Mouse (Mus musculus) heart, postnatal 4 days (tissue): ENCODE data around the gene Dapl1. TPM values are rescaled to one million over a fixed set of nuclear protein-coding genes. Genes with fewer than 3 reads are reported as not detected.

ENCODE experiments used
- DNase-seq: peaks from one replicate; pipeline ENCODE4 v3.0.0; 2021
- total RNA-seq, 2 experiments: library from RNA; stranded (reverse); gene quantifications; 2 replicates each; pipeline ENCODE4 v1.2.3; 2021

Gene Dapl1
- not detected for total RNA-seq

- peak; percentile 36 for DNase-seq
Measured at GRCm38 (mm10) chr2:59484438-59484837, at the start of gene Dapl1. Gene Dapl1, plus strand, starts transcription at chr2:59484653.

DNA sequence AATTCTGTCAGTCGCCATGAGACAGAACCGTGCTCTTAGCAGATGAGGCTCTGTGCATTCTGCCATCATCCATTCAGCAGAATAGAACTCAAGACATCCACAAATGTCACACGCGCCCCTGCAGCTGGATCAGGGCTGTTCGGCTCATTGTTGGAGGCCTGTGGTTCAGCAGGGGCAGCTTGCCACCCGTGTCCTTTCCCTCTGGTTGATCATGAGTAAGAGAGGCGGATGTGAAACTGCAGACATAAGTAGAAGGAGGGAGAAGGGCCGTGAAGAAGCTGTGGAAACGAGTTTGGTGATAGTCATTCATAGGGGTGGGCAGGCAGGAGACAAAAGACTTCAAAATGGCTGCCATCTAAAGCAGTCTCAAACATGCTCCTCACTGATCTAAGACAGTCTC lies 49.6 kb upstream of the Dapl1 start:
- DNase-seq: no peak

DNA sequence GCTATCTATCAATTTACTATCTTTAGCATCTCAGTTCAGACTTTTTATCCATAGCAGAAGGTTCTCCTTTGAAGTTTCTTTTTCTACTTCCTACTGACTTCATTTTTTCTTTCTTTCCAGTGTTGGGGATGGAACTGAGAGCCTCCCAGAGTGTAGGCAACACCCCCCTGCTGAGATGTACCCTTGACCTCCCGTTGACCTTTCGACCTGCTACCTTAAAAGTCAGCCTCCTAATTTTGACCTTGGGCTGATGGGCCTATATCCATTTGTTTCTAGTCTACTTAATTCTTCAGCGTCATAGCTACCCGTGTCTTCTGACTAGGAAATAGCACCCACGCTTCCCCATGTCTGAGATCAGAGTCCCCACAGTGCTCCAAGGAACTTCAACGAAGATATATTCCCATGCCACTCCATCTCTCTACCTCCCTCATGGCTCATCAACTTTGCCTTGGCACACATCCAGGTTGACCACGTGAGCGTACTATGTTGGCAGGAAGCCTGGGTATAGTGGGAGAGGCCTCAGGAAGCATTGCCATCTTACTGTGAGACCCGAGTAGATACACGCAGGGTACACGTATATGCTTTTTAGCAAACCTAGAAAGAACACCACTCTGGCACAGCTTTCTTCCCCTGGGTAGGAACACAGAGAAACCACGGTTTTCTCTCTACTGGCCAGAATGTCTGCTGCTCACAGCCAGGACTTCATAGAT lies 46.6 kb upstream of the Dapl1 start:
- peak; percentile 89 for DNase-seq

DNA sequence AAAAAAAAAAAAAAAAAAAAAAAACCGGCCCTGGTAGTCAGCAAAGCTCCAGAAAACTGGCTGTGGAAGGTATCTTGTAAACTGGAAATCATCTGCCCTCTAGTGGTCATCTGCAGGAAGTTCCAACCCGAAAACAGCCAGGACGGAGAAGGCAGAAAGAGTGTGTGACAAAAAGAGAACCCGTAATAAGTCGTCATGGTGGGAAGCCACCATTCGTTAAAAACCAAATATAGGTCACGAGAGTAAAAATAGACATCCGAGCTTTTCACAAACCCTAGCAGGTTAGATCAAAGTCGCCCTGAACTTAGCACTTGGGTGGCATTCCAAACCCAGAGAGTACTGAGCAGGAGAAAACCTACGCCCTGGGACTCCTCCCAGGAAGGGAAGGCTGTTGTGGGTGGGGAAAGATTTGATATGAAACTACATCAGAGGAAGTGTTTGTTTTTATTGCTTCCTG lies 45.9 kb upstream of the Dapl1 start:
- peak; percentile 71 for DNase-seq

DNA sequence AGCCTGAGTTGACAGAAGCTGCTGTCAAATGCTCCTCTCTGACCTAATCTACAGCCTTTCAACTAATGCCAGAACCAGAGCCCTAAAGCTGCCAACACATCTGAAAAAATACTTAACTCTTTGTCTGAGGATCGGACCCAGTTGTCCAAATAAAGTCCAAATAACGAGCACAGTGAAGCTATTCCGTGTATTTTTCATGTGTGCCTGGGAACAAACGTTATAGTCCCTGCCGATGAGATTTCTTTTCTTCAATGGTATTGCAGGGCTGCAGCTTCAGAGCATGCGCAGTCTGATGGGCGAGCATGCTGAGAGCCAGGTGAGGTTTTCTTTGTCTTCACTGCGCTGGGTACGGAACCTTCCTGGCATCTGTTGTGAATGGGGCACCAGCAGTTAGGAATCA lies 44.6 kb upstream of the Dapl1 start:
- DNase-seq: no peak

DNA sequence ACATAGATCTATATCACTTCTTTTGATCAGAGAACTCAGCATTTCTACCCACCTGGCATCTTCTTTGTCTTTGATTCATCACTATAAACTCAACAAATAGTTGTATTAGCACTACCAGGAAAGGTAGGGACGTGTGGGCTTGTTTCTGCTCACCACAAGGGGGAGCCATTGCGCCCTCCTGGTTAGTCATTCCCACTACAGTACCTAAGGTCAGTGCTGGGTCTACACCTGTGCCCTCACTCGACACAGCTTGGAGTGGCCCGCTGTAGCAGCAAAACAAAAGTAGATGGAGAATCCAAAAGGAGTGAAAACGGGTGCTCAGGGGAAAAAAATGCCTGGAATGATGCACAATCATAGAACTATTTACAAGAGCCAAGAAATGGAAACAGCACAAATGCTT lies 44.0 kb upstream of the Dapl1 start:
- peak; percentile 74 for DNase-seq

- no peak for DNase-seq
Measured at GRCm38 (mm10) chr2:59441681-59442080, 42.8 kb upstream of the Dapl1 start.

- DNase-seq: no peak
Measured at GRCm38 (mm10) chr2:59446671-59447070, 37.8 kb upstream of the Dapl1 start.

- DNase-seq: no peak
Measured at GRCm38 (mm10) chr2:59447712-59448111, 36.7 kb upstream of the Dapl1 start.

DNA sequence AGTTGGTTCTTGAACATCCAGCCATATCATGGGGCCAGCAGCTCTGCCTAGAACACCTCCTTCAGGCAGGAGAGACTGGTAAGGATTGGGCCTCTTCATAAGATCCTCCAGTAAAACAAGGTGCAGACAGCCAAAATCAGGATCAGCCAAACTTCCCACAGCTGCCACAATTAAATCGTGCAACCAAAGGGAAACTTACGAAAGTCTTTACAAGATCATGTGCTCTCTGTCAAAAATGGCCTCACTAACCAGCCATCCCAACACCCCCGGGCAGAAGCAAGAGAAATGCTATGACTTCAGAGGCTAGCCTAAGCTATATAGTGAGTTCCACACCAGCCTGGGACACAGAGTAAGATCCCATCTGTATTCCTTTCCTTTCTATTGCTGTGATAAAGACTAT lies 35.9 kb upstream of the Dapl1 start:
- no peak for DNase-seq

DNA sequence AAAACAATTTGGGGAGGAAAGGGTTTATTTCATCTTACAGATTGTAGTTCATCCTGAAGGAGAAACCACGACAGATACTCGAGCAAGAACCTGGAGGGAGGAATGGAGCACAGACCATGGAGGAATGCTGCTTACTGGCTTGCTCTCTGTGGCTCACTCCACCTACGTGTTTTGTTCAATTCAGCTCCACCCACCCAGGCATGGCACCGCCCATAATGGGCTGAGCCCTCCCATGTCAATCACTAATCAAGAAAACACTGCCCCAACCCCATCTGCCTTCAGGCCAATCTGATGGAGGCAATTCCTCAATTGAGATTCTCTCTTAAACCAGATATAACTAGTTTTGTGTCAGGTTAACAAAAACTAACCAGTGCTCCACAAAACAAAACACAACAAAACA lies 35.5 kb upstream of the Dapl1 start:
- DNase-seq: no peak

DNA sequence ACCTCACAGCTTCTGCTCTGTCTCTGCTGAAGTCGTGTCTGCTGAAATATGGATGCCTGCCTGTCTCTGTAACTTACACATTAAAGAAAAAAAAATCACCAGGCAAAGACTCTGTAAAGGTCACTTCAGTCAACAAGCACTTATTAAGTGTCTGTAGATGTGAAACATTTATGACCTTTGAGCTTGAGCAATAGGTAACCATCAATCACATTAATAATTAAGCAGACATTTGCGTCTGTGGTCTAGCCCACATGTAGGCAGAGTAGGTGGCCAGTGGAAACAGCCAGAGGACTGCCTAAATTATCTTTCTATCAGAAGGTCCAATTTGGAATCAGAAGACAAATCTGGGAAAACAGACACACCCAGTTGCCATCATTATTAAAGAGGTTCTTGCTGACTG lies 32.8 kb upstream of the Dapl1 start:
- no peak for DNase-seq

DNA sequence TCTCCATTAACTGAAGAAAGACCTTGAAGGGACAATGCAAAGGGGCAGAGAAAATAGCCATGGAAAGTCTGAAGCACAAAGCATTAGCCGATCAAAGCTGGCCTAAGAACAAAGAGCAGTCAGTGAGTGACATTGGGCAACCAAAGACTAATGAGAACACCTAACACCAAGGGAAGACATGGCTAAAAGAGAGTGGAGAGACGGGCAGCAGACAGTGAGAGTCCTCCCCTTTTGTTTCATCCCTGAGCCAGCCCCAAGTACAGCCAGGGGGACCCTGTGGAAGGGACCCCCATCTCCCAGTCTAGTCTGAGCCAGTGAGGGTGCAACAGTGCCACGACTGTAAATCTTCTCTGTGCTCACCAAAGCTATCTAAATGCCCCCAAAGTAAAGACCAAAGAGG lies 32.4 kb upstream of the Dapl1 start:
- DNase-seq: no peak

DNA sequence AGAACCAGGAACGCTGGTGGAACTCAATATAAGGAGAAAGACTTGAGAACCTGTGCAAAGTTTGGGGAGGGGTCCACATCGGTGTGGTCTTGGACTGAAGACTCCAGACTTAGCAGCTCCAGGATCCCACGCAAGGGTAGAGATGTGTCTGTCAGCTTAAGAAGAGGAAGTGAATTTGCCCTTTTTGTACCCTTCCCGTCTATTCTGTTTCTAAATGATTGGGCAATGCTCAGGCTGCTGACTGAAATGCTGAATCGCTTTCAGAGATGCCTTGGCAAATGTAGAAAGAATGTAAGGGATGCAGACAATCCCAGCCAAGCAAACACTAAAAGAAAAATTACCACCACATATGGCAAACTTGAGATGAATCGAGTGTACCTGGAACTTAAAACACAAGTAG lies 22.4 kb upstream of the Dapl1 start:
- no peak for DNase-seq

DNA sequence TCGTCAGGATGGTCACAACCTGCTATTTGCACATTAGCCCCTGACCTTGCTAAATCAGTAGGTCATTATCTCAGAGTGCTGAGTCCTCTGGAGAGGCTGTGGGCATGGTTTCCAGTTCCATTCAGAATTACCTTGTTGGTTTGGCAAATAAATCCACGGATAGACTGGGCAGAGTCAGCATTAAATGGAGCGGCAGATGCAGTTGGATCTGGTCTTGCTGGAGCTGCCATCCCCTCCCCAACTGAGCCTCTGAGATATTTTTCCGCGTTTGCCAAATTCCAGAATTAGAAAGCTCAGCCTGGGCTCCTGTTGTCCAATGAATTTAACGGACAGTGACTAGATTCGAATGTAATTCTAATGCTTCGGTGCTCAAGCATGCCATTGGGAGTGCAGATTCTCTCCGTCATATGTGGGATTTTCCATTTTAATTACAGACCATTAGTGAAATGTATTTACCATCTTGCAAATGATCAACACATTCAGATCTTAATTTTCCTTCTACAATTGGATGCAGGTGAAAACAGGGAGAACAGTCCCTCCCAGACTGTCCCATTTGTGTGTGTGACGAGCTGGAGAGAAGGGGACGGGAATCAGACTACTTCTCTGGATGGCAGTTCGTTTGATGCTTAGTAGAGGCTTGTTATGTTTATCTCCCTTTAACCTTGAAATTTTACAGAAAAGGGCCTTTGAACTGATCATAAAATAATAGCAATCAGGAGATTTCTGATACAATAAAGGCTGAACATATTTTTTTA lies 20.8 kb upstream of the Dapl1 start:
- DNase-seq: no peak

DNA sequence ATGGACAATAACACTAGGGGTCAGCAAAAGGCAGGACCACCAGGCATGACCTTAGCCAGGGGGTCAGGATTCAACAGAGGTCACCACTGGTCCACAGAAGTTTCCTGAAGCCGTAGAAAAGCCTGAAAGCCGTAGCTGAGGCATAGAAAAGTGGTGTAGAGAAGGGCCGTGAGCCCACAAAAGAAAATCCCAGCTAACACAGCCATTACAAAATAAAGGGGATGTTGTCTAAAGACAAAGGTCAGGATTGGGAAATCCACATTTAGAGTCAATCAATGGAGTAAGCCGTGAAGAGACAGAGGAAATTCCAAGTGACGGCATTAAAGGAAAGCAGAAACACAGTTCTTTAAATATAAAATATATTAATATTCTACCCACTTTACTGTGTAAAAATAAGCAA lies 18.8 kb upstream of the Dapl1 start:
- no peak for DNase-seq

DNA sequence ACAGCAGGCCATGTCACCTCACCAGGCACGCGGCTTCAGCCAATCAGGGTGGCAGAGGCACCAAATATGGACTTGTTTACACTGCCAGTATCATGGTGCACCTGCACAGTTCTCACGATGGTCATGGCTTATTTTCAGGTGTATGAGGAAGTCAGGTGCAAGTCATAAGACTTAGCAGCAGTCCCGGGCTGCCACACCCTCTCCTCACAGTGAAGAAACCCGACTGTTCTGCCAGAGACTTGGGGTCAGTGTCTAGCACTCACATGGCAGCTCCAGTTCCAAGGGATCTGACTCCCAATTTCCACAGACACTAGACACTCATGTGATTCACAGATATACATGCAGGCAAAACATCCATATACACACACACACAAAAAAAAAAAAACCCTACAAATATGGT lies 18.1 kb upstream of the Dapl1 start:
- DNase-seq: no peak

DNA sequence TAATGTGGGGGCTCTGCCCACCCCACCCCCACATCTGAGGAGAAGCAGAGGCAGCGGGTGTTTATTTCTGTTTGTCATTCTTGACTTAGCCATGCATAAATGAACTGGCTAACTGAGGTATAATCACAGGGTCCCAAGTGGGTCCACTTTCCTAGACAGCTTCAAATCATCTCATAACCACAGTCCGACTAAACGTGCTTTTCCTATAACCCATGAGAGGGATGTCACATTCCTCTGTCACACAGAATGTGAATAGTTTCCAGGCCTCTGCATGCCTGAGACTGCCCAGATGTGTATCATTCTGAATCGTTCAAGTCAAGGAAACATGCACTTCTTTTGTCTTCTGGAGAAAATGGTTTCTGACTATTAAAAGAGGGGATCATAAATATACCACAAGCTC lies 17.4 kb upstream of the Dapl1 start:
- DNase-seq: no peak

GRCm38 (mm10) chr2:59467976-59468375 lies 16.5 kb upstream of the Dapl1 start:
- DNase-seq: no peak

GRCm38 (mm10) chr2:59469590-59470245 lies 14.7 kb upstream of the Dapl1 start:
- no peak for DNase-seq

DNA sequence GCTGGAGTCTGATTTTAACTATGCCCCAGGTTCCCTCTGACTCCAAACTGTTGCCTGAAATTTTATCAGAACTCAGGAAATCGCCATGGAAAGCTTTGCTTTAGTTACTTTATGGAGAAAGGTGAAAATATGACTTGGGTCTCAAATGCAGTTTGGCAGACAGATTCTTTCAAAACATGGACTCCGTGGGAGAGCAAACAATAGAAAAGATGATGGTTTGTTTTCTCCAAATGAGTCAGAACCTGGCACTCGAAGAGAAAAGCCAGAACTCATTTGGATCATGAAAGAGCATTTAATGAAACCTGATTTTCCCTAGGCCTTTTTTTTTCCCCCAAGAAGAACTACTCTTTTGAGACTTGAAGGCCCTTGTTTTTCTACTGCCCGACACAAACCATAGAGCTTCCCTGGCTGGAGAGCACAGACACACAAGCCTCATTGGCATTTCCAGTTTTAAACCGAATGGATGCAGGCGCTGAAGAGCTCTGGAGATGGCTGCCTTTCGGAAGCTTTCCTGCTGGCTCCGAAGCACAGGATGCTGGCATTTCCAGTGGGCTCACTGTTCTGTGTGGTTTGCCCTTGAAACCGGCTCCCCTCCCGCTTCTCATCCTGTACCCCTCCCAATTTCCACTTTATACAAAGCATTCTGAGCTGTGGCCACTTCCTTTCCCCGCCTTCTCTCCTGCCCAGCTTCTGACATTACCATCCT lies 14.0 kb upstream of the Dapl1 start:
- DNase-seq: peak; percentile 14

DNA sequence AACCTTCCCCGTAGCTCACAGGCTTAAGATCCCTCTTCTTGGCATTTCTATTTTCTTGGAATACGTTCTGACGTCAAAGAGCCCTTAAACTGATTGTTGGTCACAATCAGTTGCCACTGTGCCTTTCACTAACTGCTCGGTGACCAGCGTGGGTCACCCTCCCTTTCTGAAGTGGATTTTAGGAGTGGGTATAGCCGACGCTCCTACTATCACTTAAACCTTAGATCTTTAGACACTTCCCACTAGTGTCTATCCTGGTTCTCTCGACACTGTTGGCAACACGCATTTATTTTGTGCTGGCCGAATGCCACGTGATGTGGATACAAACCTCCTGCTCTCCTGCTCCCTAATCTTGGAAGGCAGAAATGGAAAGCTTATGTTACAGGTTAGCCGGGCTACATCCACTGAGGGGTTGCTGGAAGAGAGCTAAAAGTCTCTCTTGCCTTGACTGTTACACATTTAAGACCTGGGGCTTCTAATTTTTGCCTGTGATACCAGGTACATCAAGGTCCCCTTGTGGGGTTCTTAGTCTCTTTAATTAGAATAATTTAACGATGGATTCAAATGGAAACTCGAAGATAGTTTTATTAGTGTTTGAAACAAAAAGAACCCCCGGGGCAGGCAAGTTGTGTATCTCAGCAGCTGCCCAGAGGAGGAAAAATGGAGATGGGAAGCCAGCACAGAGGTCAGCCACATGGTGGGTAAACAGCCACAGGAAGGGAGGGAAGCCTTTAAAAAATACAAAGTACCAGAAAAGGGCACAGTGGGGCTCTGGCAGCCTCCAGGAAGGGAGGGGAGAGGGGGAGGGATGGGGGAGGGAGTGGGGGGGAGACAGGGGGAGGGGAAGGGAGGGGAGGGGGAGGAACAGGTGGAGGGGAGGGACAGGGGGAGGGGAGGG lies 13.2 kb upstream of the Dapl1 start:
- peak; percentile 14 for DNase-seq
